17 mouse cellular contexts compared by ENCODE assay signal in genomic region chrX:160886301-160886700, GRCm38 (mm10). TPM values are rescaled to one million over a fixed set of nuclear protein-coding genes. Genes with fewer than 3 reads are reported as not detected.
"Had no signal": no experiment of that assay in that cellular context is flagged by ENCODE, and none has a peak within 500 bp of the region (broad histone marks: within the 10 kb centered on the region; RNA-seq: fewer than 3 reads in every experiment).

No protein-coding gene starts in this region.

- H3K27me3 ChIP-seq: lung, embryonic 15.5 days; midbrain, embryonic 15.5 days; neural tube, embryonic 12.5 days had no signal

- ATAC-seq: lung, postnatal 0 days; midbrain, embryonic 13.5 days; midbrain, embryonic 15.5 days had no signal

- H3K9me3 ChIP-seq: lung, embryonic 15.5 days; megakaryocyte, embryonic 14.5 days; midbrain, embryonic 13.5 days; midbrain, embryonic 15.5 days; neural tube, embryonic 12.5 days; stomach, embryonic 15.5 days had no signal

- H3K4me1 ChIP-seq: lung, embryonic 15.5 days; megakaryocyte, embryonic 14.5 days; midbrain, embryonic 13.5 days; midbrain, embryonic 15.5 days; neural tube, embryonic 12.5 days; stomach, embryonic 15.5 days had no signal

- H3K4me2 ChIP-seq: lung, embryonic 15.5 days; midbrain, embryonic 11.5 days; midbrain, embryonic 13.5 days; midbrain, embryonic 15.5 days; neural tube, embryonic 12.5 days; stomach, embryonic 15.5 days had no signal

- H3K9ac ChIP-seq: lung, embryonic 15.5 days; midbrain, embryonic 13.5 days; midbrain, embryonic 15.5 days; neural tube, embryonic 12.5 days; stomach, embryonic 15.5 days had no signal

- DNase-seq: lung, postnatal 14 days; lung, postnatal 36 days; right cerebral cortex, postnatal 14 days; thymus, adult 2 months; thymus, postnatal 25 days; thymus, postnatal 4 days had no signal

- H3K36me3 ChIP-seq: lung, embryonic 15.5 days; midbrain, embryonic 13.5 days; midbrain, embryonic 15.5 days; neural tube, embryonic 12.5 days; stomach, embryonic 15.5 days had no signal

- H3K4me3 ChIP-seq: lung, embryonic 15.5 days; megakaryocyte, embryonic 14.5 days; midbrain, embryonic 13.5 days; midbrain, embryonic 15.5 days; neural tube, embryonic 12.5 days; stomach, embryonic 15.5 days had no signal

- H3K27ac ChIP-seq: lung, embryonic 15.5 days; macrophage; midbrain, embryonic 13.5 days; midbrain, embryonic 15.5 days; neural tube, embryonic 12.5 days; stomach, embryonic 15.5 days; stomach, postnatal 0 days had no signal

RNA-seq across cellular contexts. Expression of gene Gja6, which starts 20.6 kb away (rescaled TPM):
- total RNA-seq: neutrophil, adult 5-6 weeks had no signal
- polyA plus RNA-seq: macrophage; midbrain, embryonic 13.5 days had no signal
